Mouse (Mus musculus) hindbrain, embryonic 10.5 days (tissue): Measurements from ENCODE around the gene Lrfn2. TPM values are rescaled to one million over a fixed set of nuclear protein-coding genes. Genes with fewer than 3 reads are reported as not detected.

ENCODE experiments used
- DNase-seq: peaks from one replicate; pipeline ENCODE4 v3.0.0-alpha.2; 2017; ENCODE audit warnings: low spot score
- H3K27ac ChIP-seq: fragments of 300-500 bp; sonication (generic); 2 replicates; pipeline ENCODE4 v1.5.1; 2016; ENCODE audit warnings: mild to moderate bottlenecking, moderate library complexity
- H3K27me3 ChIP-seq: fragments of 300-500 bp; sonication (generic); 2 replicates; pipeline ENCODE4 v1.6.1; 2016; ENCODE audit warnings: mild to moderate bottlenecking; ENCODE audit not compliant: poor library complexity, insufficient read depth, severe bottlenecking
- H3K36me3 ChIP-seq: fragments of 300-500 bp; sonication (generic); 2 replicates; pipeline ENCODE4 v1.6.1; 2016; ENCODE audit warnings: mild to moderate bottlenecking, moderate library complexity
- H3K4me1 ChIP-seq: fragments of 300-500 bp; sonication (generic); replicated peaks from 2 replicates; pipeline ENCODE4 v1.6.1; 2016; ENCODE audit warnings: mild to moderate bottlenecking
- H3K4me3 ChIP-seq: fragments of 300-500 bp; sonication (generic); 2 replicates; pipeline ENCODE4 v1.5.1; 2016; ENCODE audit warnings: mild to moderate bottlenecking, moderate library complexity
- H3K9me3 ChIP-seq: fragments of 300-500 bp; sonication (generic); 2 replicates; pipeline ENCODE4 v1.6.1; 2016; ENCODE audit warnings: mild to moderate bottlenecking, moderate library complexity
- WGBS: fragments of 180-500 bp; shearing (Covaris S2); methylation state at CpG from one replicate; pipeline ENCODE4 v1.1.7; 2016; 5-methylcytosine and 5-hydroxymethylcytosine counted together
- polyA plus RNA-seq: library from polyadenylated mRNA; unstranded; fragments of >200 nt; fragmentation: Nextera tagmentation; extraction: Ambion mirVana; gene quantifications from 2 replicates; pipeline ENCODE4 v1.2.1, GENCODE M21; 2016

Gene Lrfn2
- 0.37 and 0.54 TPM in 2 replicates for polyA plus RNA-seq

- Histone ChIP-seq H3K27ac (peak within 1 kb of the TSS; percentile 89), H3K27me3 (peaks cover 46% of the 10 kb centered on the region), H3K36me3 (no peaks in the 10 kb centered on the region), H3K9me3 (no peaks in the 10 kb centered on the region), H3K4me3 (peak within 1 kb of the TSS; percentile 64), H3K4me1 (peaks cover 28% of the 10 kb centered on the region)
- under 1% methylated on average over 56 of the region's 56 CpGs for WGBS
- DNase-seq = peak; percentile 90
These were observed at the start of gene Lrfn2 for GRCm38 (mm10) chr17:48931621-48932405. Gene Lrfn2, plus strand, starts transcription at chr17:48932379.

GRCm38 (mm10) chr17:48887472-48888385 lies 44.5 kb upstream of the Lrfn2 start:
- no peak overlapping the region for H3K4me3 ChIP-seq
- H3K9me3 ChIP-seq = no peaks in the 10 kb centered on the region
- H3K4me1 ChIP-seq = no peaks in the 10 kb centered on the region
- WGBS = 73% methylated on average over 8 of the region's 8 CpGs
- H3K27me3 ChIP-seq = no peaks in the 10 kb centered on the region
- H3K36me3 ChIP-seq = no peaks in the 10 kb centered on the region
- no peak overlapping the region for H3K27ac ChIP-seq
- no peak for DNase-seq

- H3K36me3 ChIP-seq = no peaks in the 10 kb centered on the region
- no peak overlapping the region for H3K27ac ChIP-seq
- no peak for DNase-seq
- no peak overlapping the region for H3K4me3 ChIP-seq
- H3K4me1 ChIP-seq = no peaks in the 10 kb centered on the region
- WGBS = 68% methylated on average over 4 of the region's 4 CpGs
- H3K9me3 ChIP-seq = no peaks in the 10 kb centered on the region
- no peaks in the 10 kb centered on the region for H3K27me3 ChIP-seq
These were observed 26.7 kb upstream of the Lrfn2 start for GRCm38 (mm10) chr17:48905286-48906040.

- WGBS = 53% methylated on average over 6 of the region's 6 CpGs
- H3K9me3 ChIP-seq = no peaks in the 10 kb centered on the region
- H3K4me3 ChIP-seq = no peak overlapping the region
- no peak overlapping the region for H3K27ac ChIP-seq
- peak; percentile 27 for DNase-seq
- no peaks in the 10 kb centered on the region for H3K4me1 ChIP-seq
- no peaks in the 10 kb centered on the region for H3K36me3 ChIP-seq
- H3K27me3 ChIP-seq = no peaks in the 10 kb centered on the region
These were observed 18.7 kb upstream of the Lrfn2 start for GRCm38 (mm10) chr17:48913437-48913836.

- Histone ChIP-seq H3K27me3 (no peaks in the 10 kb centered on the region), H3K36me3 (no peaks in the 10 kb centered on the region), H3K4me3 (no peak overlapping the region), H3K9me3 (no peaks in the 10 kb centered on the region), H3K27ac (no peak overlapping the region), H3K4me1 (no peaks in the 10 kb centered on the region)
- 20% methylated on average over 11 of the region's 11 CpGs for WGBS
- DNase-seq = peak; percentile 48
These were observed 14.8 kb upstream of the Lrfn2 start for GRCm38 (mm10) chr17:48917411-48917810.

GRCm38 (mm10) chr17:48918458-48918857 lies 13.7 kb upstream of the Lrfn2 start:
- no peak overlapping the region for H3K27ac ChIP-seq
- H3K9me3 ChIP-seq = no peaks in the 10 kb centered on the region
- DNase-seq = no peak
- no peaks in the 10 kb centered on the region for H3K4me1 ChIP-seq
- no peak overlapping the region for H3K4me3 ChIP-seq
- H3K36me3 ChIP-seq = no peaks in the 10 kb centered on the region
- H3K27me3 ChIP-seq = no peaks in the 10 kb centered on the region
- 95% methylated on average over 3 of the region's 3 CpGs for WGBS

- Histone ChIP-seq H3K27me3 (no peaks in the 10 kb centered on the region), H3K27ac (no peak overlapping the region), H3K36me3 (no peaks in the 10 kb centered on the region), H3K9me3 (no peaks in the 10 kb centered on the region), H3K4me1 (no peaks in the 10 kb centered on the region), H3K4me3 (no peak overlapping the region)
- WGBS = 87% methylated on average over 2 of the region's 2 CpGs
- no peak for DNase-seq
These were observed 9.3 kb upstream of the Lrfn2 start for GRCm38 (mm10) chr17:48922905-48923304.

GRCm38 (mm10) chr17:48925426-48925825 lies 6.8 kb upstream of the Lrfn2 start:
- Histone ChIP-seq H3K9me3 (no peaks in the 10 kb centered on the region), H3K27ac (no peak overlapping the region), H3K4me3 (no peak overlapping the region), H3K4me1 (no peaks in the 10 kb centered on the region), H3K27me3 (peaks cover 7% of the 10 kb centered on the region), H3K36me3 (no peaks in the 10 kb centered on the region)
- no peak for DNase-seq
- WGBS = 79% methylated on average over 9 of the region's 9 CpGs

GRCm38 (mm10) chr17:48930994-48931393 lies 1.2 kb upstream of the Lrfn2 start:
- WGBS = 67% methylated on average over 10 of the region's 10 CpGs
- no peak for DNase-seq
- H3K27ac ChIP-seq = no peak overlapping the region
- peaks cover 46% of the 10 kb centered on the region for H3K27me3 ChIP-seq
- H3K4me3 ChIP-seq = no peak overlapping the region; the same call in 1 of the 2 replicates
- no peaks in the 10 kb centered on the region for H3K36me3 ChIP-seq
- no peaks in the 10 kb centered on the region for H3K9me3 ChIP-seq
- peaks cover 28% of the 10 kb centered on the region for H3K4me1 ChIP-seq

GRCm38 (mm10) chr17:48932406-48932906 lies 277 bp downstream of the Lrfn2 start:
- WGBS = under 1% methylated on average over 26 of the region's 26 CpGs
- Histone ChIP-seq H3K4me3 (peak overlapping the region; percentile 64), H3K9me3 (no peaks in the 10 kb centered on the region), H3K36me3 (no peaks in the 10 kb centered on the region), H3K27me3 (peaks cover 46% of the 10 kb centered on the region), H3K27ac (no peak overlapping the region; the same call in 1 of the 2 replicates), H3K4me1 (peaks cover 28% of the 10 kb centered on the region)
- peak; percentile 37 for DNase-seq

- 2% methylated on average over 9 of the region's 9 CpGs for WGBS
- Histone ChIP-seq H3K27ac (no peak overlapping the region; the same call in 1 of the 2 replicates), H3K9me3 (no peaks in the 10 kb centered on the region), H3K4me3 (peak overlapping the region; percentile 64), H3K27me3 (peaks cover 46% of the 10 kb centered on the region), H3K36me3 (no peaks in the 10 kb centered on the region), H3K4me1 (peaks cover 28% of the 10 kb centered on the region)
- no peak for DNase-seq
These were observed 737 bp downstream of the Lrfn2 start for GRCm38 (mm10) chr17:48932916-48933315.

GRCm38 (mm10) chr17:48935201-48935600 lies 3.0 kb downstream of the Lrfn2 start:
- WGBS = 84% methylated on average over 8 of the region's 8 CpGs
- Histone ChIP-seq H3K9me3 (no peaks in the 10 kb centered on the region), H3K36me3 (no peaks in the 10 kb centered on the region), H3K27ac (no peak overlapping the region), H3K4me3 (no peak overlapping the region), H3K4me1 (peaks cover 28% of the 10 kb centered on the region), H3K27me3 (peaks cover 41% of the 10 kb centered on the region)
- no peak for DNase-seq
